Mouse (Mus musculus): ENCODE results near the gene Lrrc46. TPM values are rescaled to one million over a fixed set of nuclear protein-coding genes. Genes with fewer than 3 reads are reported as not detected.

The Lrrc46 gene
- total RNA-seq, 2 experiments from 2014 or later: 0.76 to 1.3 TPM

GRCm38 (mm10) chr11:97017696-97018582, 23.3 kb downstream of the Lrrc46 start:
- no peak for DNase-seq (ENCODE audit: low spot score in 2 of 2)

GRCm38 (mm10) chr11:97013121-97013670, 28.0 kb downstream of the Lrrc46 start, which contains the start of gene Sp6:
Sp6 (plus strand) TSS chr11:97013394.
- no peak for DNase-seq (ENCODE audit: low spot score in 2 of 2)

GRCm38 (mm10) chr11:97009198-97009790, 31.9 kb downstream of the Lrrc46 start:
- DNase-seq (ENCODE audit: low spot score in 2 of 2): no peak

GRCm38 (mm10) chr11:97007093-97007794, 34.0 kb downstream of the Lrrc46 start:
- no peak for DNase-seq (ENCODE audit: low spot score in 2 of 2)

- no peak for DNase-seq (ENCODE audit: low spot score in 2 of 2)
These were observed 38.0 kb downstream of the Lrrc46 start for GRCm38 (mm10) chr11:97003170-97003569.

GRCm38 (mm10) chr11:96997380-96997956, 43.7 kb downstream of the Lrrc46 start:
- DNase-seq (ENCODE audit: low spot score in 2 of 2): no peak

- no peak for DNase-seq (ENCODE audit: low spot score in 2 of 2)
These were observed 44.3 kb downstream of the Lrrc46 start for GRCm38 (mm10) chr11:96996773-96997379.

GRCm38 (mm10) chr11:96995836-96996772, 45.1 kb downstream of the Lrrc46 start:
- no peak for DNase-seq (ENCODE audit: low spot score in 2 of 2)

GRCm38 (mm10) chr11:96995031-96995430, 46.2 kb downstream of the Lrrc46 start:
- DNase-seq (ENCODE audit: low spot score in 2 of 2): no peak

- DNase-seq (ENCODE audit: low spot score in 2 of 2): no peak
These were observed 48.4 kb downstream of the Lrrc46 start for GRCm38 (mm10) chr11:96992722-96993311.

GRCm38 (mm10) chr11:96991501-96991900, 49.7 kb downstream of the Lrrc46 start:
- DNase-seq (ENCODE audit: low spot score in 2 of 2): no peak

- DNase-seq (ENCODE audit: low spot score in 2 of 2): peak in 1 of 2 experiments; percentile 20
These were observed 53.1 kb downstream of the Lrrc46 start for GRCm38 (mm10) chr11:96987873-96988655.

GRCm38 (mm10) chr11:96986463-96986862, 54.7 kb downstream of the Lrrc46 start:
- no peak for DNase-seq (ENCODE audit: low spot score in 2 of 2)

GRCm38 (mm10) chr11:96984903-96985302, 56.3 kb downstream of the Lrrc46 start:
- DNase-seq (ENCODE audit: low spot score in 2 of 2): no peak

All from adrenal gland, postnatal 4 days (tissue).